Mouse (Mus musculus): Measurements from ENCODE around the gene Ece1. TPM values are rescaled to one million over a fixed set of nuclear protein-coding genes. Genes with fewer than 3 reads are reported as not detected.

Gene Ece1
- polyA plus RNA-seq, 1 experiment: 69.9 TPM

DNA sequence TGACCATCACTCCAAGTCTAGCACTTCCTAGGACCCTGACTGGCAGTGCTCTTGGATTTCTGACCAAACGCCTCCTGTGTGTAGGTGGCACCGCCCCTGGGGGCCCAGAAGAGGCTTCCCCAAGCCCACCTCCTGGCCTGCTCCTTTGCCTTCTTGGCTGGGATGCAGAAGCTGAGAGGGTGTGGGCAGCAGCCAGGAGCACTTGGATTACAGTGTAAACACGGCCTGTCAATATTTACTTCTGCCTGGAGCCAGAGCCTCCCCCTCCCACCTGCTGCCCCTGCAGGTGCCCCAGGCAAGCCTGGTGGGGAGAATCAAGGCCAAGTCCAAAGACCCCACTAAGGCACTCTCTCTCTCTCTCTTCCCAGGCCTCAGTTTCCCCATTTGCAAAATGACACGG is 5.2 kb downstream of the Ece1 start:
- Histone ChIP-seq H3K36me3 (ENCODE audit: control insufficient read depth, insufficient read depth) (no peaks in the 10 kb centered on the region), H3K4me3 (no peak overlapping the region), H3K4me2 (ENCODE audit: low read depth) (no peak overlapping the region), H3ac (ENCODE audit: control insufficient read depth, insufficient read length) (no peak overlapping the region), H3K79me2 (ENCODE audit: control insufficient read depth, insufficient read depth) (peaks cover 53% of the 10 kb centered on the region), H3K27me3 (ENCODE audit: control insufficient read depth, insufficient read depth, insufficient read length) (no peaks in the 10 kb centered on the region)
- TF ChIP-seq POLR2A (IDR thresholded peaks at IDR 0.05; ENCODE audit: insufficient read length, low read depth) (no peak), SRF (IDR thresholded peaks at IDR 0.05; ENCODE audit: control insufficient read depth, insufficient read length, low read depth) (no peak), TCF3 (IDR thresholded peaks at IDR 0.05; ENCODE audit: insufficient read length, low read depth) (no peak)

GRCm38 (mm10) chr4:137867675-137868257 is 5.7 kb downstream of the Ece1 start:
- no peak overlapping the region for H3K4me2 ChIP-seq (ENCODE audit: low read depth)
- no peaks in the 10 kb centered on the region for H3K27me3 ChIP-seq (ENCODE audit: control insufficient read depth, insufficient read depth, insufficient read length)
- H3K79me2 ChIP-seq (ENCODE audit: control insufficient read depth, insufficient read depth): peaks cover 48% of the 10 kb centered on the region
- no peak overlapping the region for H3K4me3 ChIP-seq
- H3K36me3 ChIP-seq (ENCODE audit: control insufficient read depth, insufficient read depth): no peaks in the 10 kb centered on the region
- H3ac ChIP-seq (ENCODE audit: control insufficient read depth, insufficient read length): no peak overlapping the region
- TF ChIP-seq POLR2A (IDR thresholded peaks at IDR 0.05; ENCODE audit: insufficient read length, low read depth) (no peak), MAX (IDR thresholded peaks at IDR 0.05; ENCODE audit: low read depth) (no peak), USF1 (IDR thresholded peaks at IDR 0.05; ENCODE audit: low read depth) (no peak), TCF12 (IDR thresholded peaks at IDR 0.05; ENCODE audit: insufficient read depth, poor library complexity, severe bottlenecking) (no peak), TCF3 (IDR thresholded peaks at IDR 0.05; ENCODE audit: insufficient read length, low read depth) (no peak), REST (IDR thresholded peaks at IDR 0.05; ENCODE audit: insufficient read depth, insufficient read length) (no peak), E2F4 (IDR thresholded peaks at IDR 0.05; ENCODE audit: insufficient read depth) (no peak), SRF (IDR thresholded peaks at IDR 0.05; ENCODE audit: control insufficient read depth, insufficient read length, low read depth) (no peak), MYOG (IDR thresholded peaks at IDR 0.05; ENCODE audit: control insufficient read depth in 1 of 3, insufficient read depth in 1 of 3, insufficient read length in 2 of 3, low read depth in 2 of 3) (no peak), POLR2AphosphoS2 (IDR thresholded peaks at IDR 0.05; ENCODE audit: insufficient read length, low read depth) (no peak), MYOD1 (IDR thresholded peaks at IDR 0.05; ENCODE audit: control insufficient read depth in 1 of 3, insufficient read length in 2 of 3, low read depth in 2 of 3) (no peak), CEBPB (IDR thresholded peaks at IDR 0.05; ENCODE audit: insufficient read depth, poor library complexity, severe bottlenecking) (no peak)

GRCm38 (mm10) chr4:137869667-137870274 is 7.7 kb downstream of the Ece1 start:
- Histone ChIP-seq H3K4me2 (ENCODE audit: low read depth) (no peak overlapping the region), H3K4me3 (no peak overlapping the region), H3K36me3 (ENCODE audit: control insufficient read depth, insufficient read depth) (no peaks in the 10 kb centered on the region), H3K79me2 (ENCODE audit: control insufficient read depth, insufficient read depth) (peaks cover 39% of the 10 kb centered on the region), H3ac (ENCODE audit: control insufficient read depth, insufficient read length) (no peak overlapping the region), H3K27me3 (ENCODE audit: control insufficient read depth, insufficient read depth, insufficient read length) (no peaks in the 10 kb centered on the region)
- TF ChIP-seq USF1 (IDR thresholded peaks at IDR 0.05; ENCODE audit: low read depth) (no peak), POLR2AphosphoS2 (IDR thresholded peaks at IDR 0.05; ENCODE audit: insufficient read length, low read depth) (no peak), CEBPB (IDR thresholded peaks at IDR 0.05; ENCODE audit: insufficient read depth, poor library complexity, severe bottlenecking) (no peak), TCF3 (IDR thresholded peaks at IDR 0.05; ENCODE audit: insufficient read length, low read depth) (no peak), MYOG (IDR thresholded peaks at IDR 0.05; ENCODE audit: control insufficient read depth in 1 of 3, insufficient read depth in 1 of 3, insufficient read length in 2 of 3, low read depth in 2 of 3) (no peak), TCF12 (IDR thresholded peaks at IDR 0.05; ENCODE audit: insufficient read depth, poor library complexity, severe bottlenecking) (no peak), REST (IDR thresholded peaks at IDR 0.05; ENCODE audit: insufficient read depth, insufficient read length) (no peak), SRF (IDR thresholded peaks at IDR 0.05; ENCODE audit: control insufficient read depth, insufficient read length, low read depth) (no peak), MYOD1 (IDR thresholded peaks at IDR 0.05; ENCODE audit: control insufficient read depth in 1 of 3, insufficient read length in 2 of 3, low read depth in 2 of 3) (no peak), POLR2A (IDR thresholded peaks at IDR 0.05; ENCODE audit: insufficient read length, low read depth) (no peak), MAX (IDR thresholded peaks at IDR 0.05; ENCODE audit: low read depth) (no peak)

- Histone ChIP-seq H3K4me3 (no peak overlapping the region), H3K79me2 (ENCODE audit: control insufficient read depth, insufficient read depth) (peaks cover 29% of the 10 kb centered on the region), H3K4me2 (ENCODE audit: low read depth) (no peak overlapping the region), H3K36me3 (ENCODE audit: control insufficient read depth, insufficient read depth) (no peaks in the 10 kb centered on the region), H3ac (ENCODE audit: control insufficient read depth, insufficient read length) (no peak overlapping the region), H3K27me3 (ENCODE audit: control insufficient read depth, insufficient read depth, insufficient read length) (no peaks in the 10 kb centered on the region)
- TF ChIP-seq POLR2AphosphoS2 (IDR thresholded peaks at IDR 0.05; ENCODE audit: insufficient read length, low read depth) (no peak), TCF3 (IDR thresholded peaks at IDR 0.05; ENCODE audit: insufficient read length, low read depth) (no peak), TCF12 (IDR thresholded peaks at IDR 0.05; ENCODE audit: insufficient read depth, poor library complexity, severe bottlenecking) (no peak), USF1 (IDR thresholded peaks at IDR 0.05; ENCODE audit: low read depth) (no peak), E2F4 (IDR thresholded peaks at IDR 0.05; ENCODE audit: insufficient read depth) (no peak), SRF (IDR thresholded peaks at IDR 0.05; ENCODE audit: control insufficient read depth, insufficient read length, low read depth) (no peak), MYOD1 (IDR thresholded peaks at IDR 0.05; ENCODE audit: control insufficient read depth in 1 of 3, insufficient read length in 2 of 3, low read depth in 2 of 3) (no peak), CEBPB (IDR thresholded peaks at IDR 0.05; ENCODE audit: insufficient read depth, poor library complexity, severe bottlenecking) (no peak), MYOG (IDR thresholded peaks at IDR 0.05; ENCODE audit: control insufficient read depth in 1 of 3, insufficient read depth in 1 of 3, insufficient read length in 2 of 3, low read depth in 2 of 3) (no peak), REST (IDR thresholded peaks at IDR 0.05; ENCODE audit: insufficient read depth, insufficient read length) (no peak), POLR2A (IDR thresholded peaks at IDR 0.05; ENCODE audit: insufficient read length, low read depth) (no peak), MAX (IDR thresholded peaks at IDR 0.05; ENCODE audit: low read depth) (no peak)
Measured at GRCm38 (mm10) chr4:137870979-137871378, 8.9 kb downstream of the Ece1 start.

Measured in myocyte (in vitro differentiated cells).